Mouse (Mus musculus) liver, adult 2 months (tissue): ENCODE measurements around the gene Ephx4. TPM values are rescaled to one million over a fixed set of nuclear protein-coding genes. Genes with fewer than 3 reads are reported as not detected.

ENCODE experiments used
- DNase-seq: peaks from one replicate; pipeline ENCODE4 v3.0.0-alpha.2; 2011; ENCODE audit warnings: low read depth, low spot score; ENCODE audit errors: extremely low read depth
- H3K27ac ChIP-seq: fragments of 200-500 bp; replicated peaks from 2 replicates; pipeline ENCODE4 v1.5.1; 2012; ENCODE audit warnings: low read depth, mild to moderate bottlenecking, control low read depth, inconsistent platforms, low read length; ENCODE audit not compliant: insufficient read depth
- H3K27me3 ChIP-seq: fragments of 200-500 bp; 2 replicates; pipeline ENCODE4 v1.6.1; 2012; ENCODE audit warnings: mild to moderate bottlenecking, moderate library complexity, low read length, inconsistent platforms; ENCODE audit not compliant: control insufficient read depth, insufficient read depth
- H3K36me3 ChIP-seq: fragments of 200-500 bp; 2 replicates; pipeline ENCODE4 v1.6.1; 2012; ENCODE audit warnings: low read length, inconsistent platforms; ENCODE audit not compliant: control insufficient read depth, insufficient read depth
- H3K4me1 ChIP-seq: fragments of 200-500 bp; 2 replicates; pipeline ENCODE4 v1.6.1; 2011; ENCODE audit warnings: low read length; ENCODE audit not compliant: control insufficient read depth, insufficient read depth
- H3K4me3 ChIP-seq: fragments of 200-500 bp; 2 replicates; pipeline ENCODE4 v1.5.1; 2011; ENCODE audit warnings: low read depth, mild to moderate bottlenecking, control low read depth, low read length, moderate library complexity; ENCODE audit not compliant: insufficient read depth
- H3K79me2 ChIP-seq: fragments of 200-500 bp; 2 replicates; pipeline ENCODE4 v1.6.1; 2012; ENCODE audit warnings: inconsistent platforms, mild to moderate bottlenecking, low read length, moderate library complexity; ENCODE audit not compliant: control insufficient read depth, insufficient read depth
- H3K9ac ChIP-seq: fragments of 200-500 bp; 2 replicates; pipeline ENCODE4 v1.6.1; 2012; ENCODE audit warnings: low read depth, mild to moderate bottlenecking, control low read depth, inconsistent platforms, low read length
- CTCF ChIP-seq: fragments of 200-500 bp; IDR thresholded peaks from 2 replicates; pipeline ENCODE4 v1.5.1; 2011; ENCODE audit warnings: low read depth, low read length, control low read depth
- POLR2A ChIP-seq: fragments of 200-500 bp; IDR thresholded peaks from 2 replicates; pipeline ENCODE4 v1.6.1; 2011; ENCODE audit warnings: low read length, control low read depth; ENCODE audit not compliant: insufficient read depth; ENCODE audit errors: extremely low read depth
- WGBS: fragments of 180-500 bp; shearing (Covaris S2); methylation state at CpG from one replicate; pipeline ENCODE4 v1.1.7; 2018; 5-methylcytosine and 5-hydroxymethylcytosine counted together
- polyA plus RNA-seq: library from polyadenylated mRNA; depleted of rRNA; stranded (reverse); fragments of >200 nt; gene quantifications from 2 replicates; pipeline ENCODE4 v1.2.3, GENCODE M21; 2012; rRNA removed
- total RNA-seq: library from RNA; depleted of rRNA; stranded (reverse); fragments of >200 nt; gene quantifications from 2 replicates; pipeline ENCODE4 v1.2.3, GENCODE M21; 2014; rRNA removed

Ephx4 gene
- total and polyA plus RNA-seq, 2 experiments, result 0.65 TPM; not detected in 1

DNA sequence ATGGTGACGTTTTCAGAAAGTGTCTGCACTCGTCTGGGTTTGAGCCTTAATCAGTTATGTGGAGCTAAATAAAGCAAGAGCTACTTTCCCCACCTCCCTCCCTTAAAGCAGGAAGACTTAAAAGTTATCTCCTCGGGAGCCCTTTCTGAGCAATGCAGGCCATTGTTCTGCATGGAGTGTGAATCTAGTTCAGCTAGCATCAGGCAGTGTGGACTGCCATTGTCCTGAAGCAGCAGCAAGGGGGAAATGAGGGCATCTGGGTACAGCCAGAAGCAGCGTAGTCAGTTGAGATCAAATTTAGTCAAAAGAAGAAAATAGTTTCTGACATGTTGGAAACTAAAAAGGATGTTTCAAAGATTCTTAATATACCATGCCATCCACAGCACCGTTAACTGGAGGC lies 64.0 kb downstream of the Ephx4 start:
- 79% methylated on average over 5 of the region's 5 CpGs for whole genome bisulfite sequencing
- DNase-seq, result no peak
- peaks cover 4% of the 10 kb centered on the region; the same call in 1 of the 2 replicates for H3K36me3 ChIP-seq

GRCm38 (mm10) chr5:107467098-107467497 lies 64.6 kb downstream of the Ephx4 start:
- no peak for DNase-seq
- H3K27ac ChIP-seq, result no peak overlapping the region
- 91% methylated on average over 4 of the region's 4 CpGs for WGBS
- no peaks in the 10 kb centered on the region for H3K27me3 ChIP-seq
- H3K9ac ChIP-seq, result no peak overlapping the region
- peaks cover 4% of the 10 kb centered on the region; the same call in 1 of the 2 replicates for H3K36me3 ChIP-seq
- TF ChIP-seq POLR2A, result no peak
- no peak for TF ChIP-seq CTCF
- H3K4me3 ChIP-seq, result no peak overlapping the region
- no peaks in the 10 kb centered on the region for H3K4me1 ChIP-seq
- H3K79me2 ChIP-seq, result no peaks in the 10 kb centered on the region

More for the DNA sequence above, 64.0 kb downstream of the Ephx4 start:
- Histone ChIP-seq H3K9ac (no peak overlapping the region), H3K27me3 (no peaks in the 10 kb centered on the region), H3K79me2 (no peaks in the 10 kb centered on the region), H3K4me3 (no peak overlapping the region), H3K4me1 (no peaks in the 10 kb centered on the region), H3K27ac (no peak overlapping the region)
- TF ChIP-seq CTCF, result no peak
- no peak for TF ChIP-seq POLR2A

- H3K9ac ChIP-seq, result no peak overlapping the region
- no peak for TF ChIP-seq CTCF
- no peak for TF ChIP-seq POLR2A
- H3K36me3 ChIP-seq, result peaks cover 4% of the 10 kb centered on the region; the same call in 1 of the 2 replicates
- WGBS, result 80% methylated on average over 10 of the region's 10 CpGs
- no peaks in the 10 kb centered on the region for H3K27me3 ChIP-seq
- no peaks in the 10 kb centered on the region for H3K79me2 ChIP-seq
- no peak overlapping the region for H3K27ac ChIP-seq
- no peaks in the 10 kb centered on the region for H3K4me1 ChIP-seq
- no peak for DNase-seq
- H3K4me3 ChIP-seq, result no peak overlapping the region
Observed at GRCm38 (mm10) chr5:107470600-107471329, 68.2 kb downstream of the Ephx4 start.

Other genes with a start within 250 kb of the Ephx4 start
- gene Tgfbr3, start 113.1 kb upstream of the Ephx4 start, total RNA-seq, result 6.6 and 8.2 TPM in 2 replicates
- 2.2 and 4.0 TPM in 2 replicates for gene Tgfbr3, start 113.1 kb upstream of the Ephx4 start, polyA plus RNA-seq
- gene Brdt, start 71.6 kb upstream of the Ephx4 start, total RNA-seq, result 1.8 and 1.9 TPM in 2 replicates
- gene Brdt, start 71.6 kb upstream of the Ephx4 start, polyA plus RNA-seq, result 0.81 and 0.83 TPM in 2 replicates
- gene Lpcat2b, start 28.8 kb downstream of the Ephx4 start, total RNA-seq, result not detected in 2 replicates
- not detected in 2 replicates for gene Lpcat2b, start 28.8 kb downstream of the Ephx4 start, polyA plus RNA-seq
- gene Btbd8, start 35.3 kb downstream of the Ephx4 start, total RNA-seq, result 2.1 and 3.4 TPM in 2 replicates
- gene Btbd8, start 35.3 kb downstream of the Ephx4 start, polyA plus RNA-seq, result 0.33 and 0.37 TPM in 2 replicates
- gene Gm42669, start 104.9 kb downstream of the Ephx4 start, total RNA-seq, result 0.18 and 0.34 TPM in 2 replicates
- gene Gm42669, start 104.9 kb downstream of the Ephx4 start, polyA plus RNA-seq, result 0.04 TPM in 1 of 2 replicates, not detected in the other
- gene 1700028K03Rik, start 132.0 kb downstream of the Ephx4 start, total RNA-seq, result 0.07 and 0.18 TPM in 2 replicates
- gene 1700028K03Rik, start 132.0 kb downstream of the Ephx4 start, polyA plus RNA-seq, result not detected in 2 replicates
- 9.1 and 11.6 TPM in 2 replicates for gene Rpap2, start 194.6 kb downstream of the Ephx4 start, total RNA-seq
- 2.6 and 2.9 TPM in 2 replicates for gene Rpap2, start 194.6 kb downstream of the Ephx4 start, polyA plus RNA-seq
- 3.8 and 4.0 TPM in 2 replicates for gene Glmn, start 195.2 kb downstream of the Ephx4 start, total RNA-seq
- gene Glmn, start 195.2 kb downstream of the Ephx4 start, polyA plus RNA-seq, result 0.27 and 0.45 TPM in 2 replicates